Mouse (Mus musculus): ENCODE measurements at regions not wholly inside any gene's neighbourhood (a gene's known extent, or its start where the extent isn't known, plus 50 kb on each side); places are given as distances from the start of the nearest gene placed in this dataset.
A peak's percentile ranks its signal among the peaks of the same experiment; 100 is the strongest.
"Not testable (repeated sequence)": the region's sequence is repeated elsewhere in the genome, so short reads cannot be mapped to it uniquely, and the experiment has no call there.

DNA sequence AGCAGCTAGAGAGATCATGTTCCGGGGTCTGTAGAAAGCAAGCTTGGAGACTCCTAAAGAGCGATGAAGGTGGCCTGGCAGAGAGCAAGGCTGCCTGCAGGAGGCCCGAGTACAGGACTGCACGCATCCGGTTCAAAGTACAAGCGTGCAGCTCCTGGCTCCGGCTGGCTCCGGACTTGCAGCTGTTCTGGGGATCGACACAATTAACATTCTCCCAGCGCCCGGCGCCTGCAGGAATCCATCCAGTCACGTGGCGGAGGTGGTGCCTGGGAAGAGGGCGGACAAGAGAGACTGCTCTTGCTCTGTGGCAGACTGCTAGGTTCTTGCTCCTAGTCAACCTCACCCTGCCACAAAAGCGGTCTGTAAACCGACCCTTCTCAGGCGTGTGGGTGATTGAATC, 86.9 kb downstream of the Bdh1 start:
- peak; percentile 73 for DNase-seq

DNA sequence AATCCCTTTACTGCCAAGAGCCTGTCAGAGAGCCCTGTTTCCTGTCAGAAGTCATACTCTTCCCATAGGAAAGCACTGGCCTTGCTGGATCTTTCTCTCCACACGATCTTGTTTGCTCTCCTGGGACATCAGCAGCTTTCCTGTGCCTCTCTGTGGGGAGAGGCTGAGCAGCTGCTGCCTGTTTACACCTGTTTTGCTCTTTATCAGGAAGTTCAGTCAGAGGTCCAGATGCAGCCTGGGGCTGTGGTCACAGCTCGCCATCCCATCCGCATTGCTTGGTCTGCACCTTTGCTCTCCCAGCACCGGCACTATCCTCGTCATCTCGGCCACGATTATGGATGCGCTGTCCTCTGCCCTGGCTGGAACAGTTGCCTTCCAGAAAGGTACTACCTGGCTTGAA, 88.0 kb downstream of the Bdh1 start:
- no peak for DNase-seq

DNA sequence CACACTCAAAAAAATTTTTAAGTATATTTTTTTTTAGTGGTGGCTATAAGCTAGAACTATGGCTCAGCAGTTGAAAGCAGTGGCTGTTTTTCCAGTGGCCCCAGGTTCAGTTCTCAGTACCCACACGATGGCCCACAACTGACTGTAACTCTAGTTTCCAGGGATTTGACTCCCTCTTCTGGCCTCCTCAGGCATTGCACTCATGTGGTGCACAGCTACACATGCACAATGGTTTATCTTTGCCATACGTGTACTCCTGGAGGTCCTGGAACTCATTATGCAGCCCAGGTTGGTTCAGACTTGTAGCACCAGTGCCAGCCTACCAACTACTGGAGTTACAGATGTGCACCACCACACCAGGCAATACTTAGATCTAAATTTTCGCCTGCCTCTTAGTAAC, 96.7 kb downstream of the Bdh1 start:
- DNase-seq, result no peak

DNA sequence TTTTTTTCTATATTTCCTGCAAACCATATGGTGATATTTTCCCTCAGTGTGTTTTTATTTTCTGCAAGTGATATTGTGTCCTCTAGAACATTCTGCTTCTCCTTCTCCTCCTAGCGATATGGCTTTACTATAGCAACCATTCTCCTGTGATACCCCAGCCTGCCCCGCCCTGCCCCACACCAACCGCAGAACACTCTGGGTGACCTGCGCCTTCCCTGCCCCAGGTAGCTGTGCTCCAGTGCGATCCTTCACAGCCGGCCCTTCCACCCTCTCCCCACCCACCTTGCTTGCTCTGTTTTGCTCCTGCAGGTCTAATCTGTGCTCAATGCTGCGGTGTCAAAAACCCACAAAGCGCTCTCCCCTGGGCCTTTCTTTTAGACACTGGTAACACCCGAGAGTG, 98.0 kb downstream of the Bdh1 start:
- DNase-seq, result no peak

DNA sequence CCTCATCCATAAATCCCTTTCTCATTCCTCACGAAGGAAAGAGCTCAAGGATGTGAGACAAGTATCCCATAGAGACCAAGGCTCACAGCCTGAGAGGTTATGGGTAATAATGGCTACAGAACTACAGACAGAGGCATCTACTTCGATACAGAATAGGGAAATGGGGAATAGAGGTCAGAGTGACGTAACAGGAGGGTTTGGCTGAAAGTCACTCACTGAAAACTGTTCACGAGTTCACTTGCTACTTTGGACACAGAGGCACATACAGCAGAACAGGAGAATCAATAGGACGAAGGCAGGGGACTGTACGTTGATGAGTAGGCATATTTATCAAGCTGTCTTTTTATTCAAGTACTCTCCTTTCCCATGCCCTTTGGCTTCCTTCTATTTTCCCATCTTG, 99.7 kb downstream of the Bdh1 start:
- no peak for DNase-seq

DNA sequence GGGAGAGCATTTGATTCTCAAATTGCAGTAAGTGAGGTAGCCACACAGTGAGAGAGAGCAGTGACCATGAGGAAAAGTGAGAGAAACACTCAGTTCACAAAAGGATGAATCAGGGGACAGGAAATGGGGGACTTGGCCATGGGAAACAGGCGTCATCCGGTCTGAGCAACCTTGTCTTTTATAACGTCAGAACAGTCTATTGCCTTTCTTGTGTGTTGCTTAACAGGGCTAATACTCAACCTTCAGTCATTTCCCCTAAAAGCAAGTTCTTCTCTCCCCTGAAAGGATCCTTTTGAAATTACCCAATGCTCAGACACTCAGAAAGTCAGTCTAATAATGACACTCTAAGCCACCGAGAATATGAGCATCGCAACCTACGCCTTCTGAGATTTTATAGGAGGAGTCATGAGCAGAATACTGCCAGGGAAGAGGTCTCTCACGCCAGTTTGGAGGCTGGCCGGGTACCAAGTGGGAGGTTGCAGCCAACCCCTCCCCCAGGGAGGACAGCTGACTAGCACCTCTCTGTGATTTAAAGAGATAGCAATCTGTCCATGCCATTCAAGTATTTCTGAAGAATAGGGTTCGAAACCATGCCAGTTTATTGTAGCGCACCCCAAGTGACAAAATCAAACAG, 104.7 kb downstream of the Bdh1 start:
- DNase-seq, result peak; percentile 67

DNA sequence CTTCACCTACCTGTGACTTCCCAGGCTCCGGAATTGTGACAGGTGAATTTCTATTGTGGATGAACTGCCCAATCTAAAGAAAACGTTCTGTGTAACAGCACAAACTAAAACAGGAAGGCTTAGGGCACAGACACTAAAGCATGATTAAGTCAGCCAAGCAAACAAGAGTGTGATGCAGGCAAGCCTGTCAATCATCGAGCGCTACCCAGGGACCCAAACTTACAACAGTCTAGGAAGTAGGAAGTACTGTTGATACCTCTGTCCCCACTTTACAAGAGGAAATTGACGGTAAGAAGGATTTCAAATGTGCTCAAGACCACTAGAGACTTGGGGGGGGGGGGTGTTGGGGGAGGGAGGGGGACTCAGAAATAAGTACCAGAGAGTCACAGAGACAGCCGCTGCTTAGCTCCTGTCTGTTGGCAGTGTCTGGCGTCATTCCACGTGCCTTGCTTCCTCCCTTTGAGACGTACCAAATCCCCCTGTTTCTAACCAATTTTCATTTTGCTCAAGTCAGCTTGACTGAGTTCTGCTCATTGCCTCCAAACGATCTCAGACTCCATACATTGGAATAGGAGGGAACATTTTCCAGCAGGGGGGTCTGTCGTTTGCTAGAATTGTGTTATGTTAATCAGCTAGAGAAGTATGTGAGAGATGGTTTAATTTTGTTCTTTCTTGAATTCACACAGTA, 106.7 kb downstream of the Bdh1 start:
- DNase-seq, result no peak

DNA sequence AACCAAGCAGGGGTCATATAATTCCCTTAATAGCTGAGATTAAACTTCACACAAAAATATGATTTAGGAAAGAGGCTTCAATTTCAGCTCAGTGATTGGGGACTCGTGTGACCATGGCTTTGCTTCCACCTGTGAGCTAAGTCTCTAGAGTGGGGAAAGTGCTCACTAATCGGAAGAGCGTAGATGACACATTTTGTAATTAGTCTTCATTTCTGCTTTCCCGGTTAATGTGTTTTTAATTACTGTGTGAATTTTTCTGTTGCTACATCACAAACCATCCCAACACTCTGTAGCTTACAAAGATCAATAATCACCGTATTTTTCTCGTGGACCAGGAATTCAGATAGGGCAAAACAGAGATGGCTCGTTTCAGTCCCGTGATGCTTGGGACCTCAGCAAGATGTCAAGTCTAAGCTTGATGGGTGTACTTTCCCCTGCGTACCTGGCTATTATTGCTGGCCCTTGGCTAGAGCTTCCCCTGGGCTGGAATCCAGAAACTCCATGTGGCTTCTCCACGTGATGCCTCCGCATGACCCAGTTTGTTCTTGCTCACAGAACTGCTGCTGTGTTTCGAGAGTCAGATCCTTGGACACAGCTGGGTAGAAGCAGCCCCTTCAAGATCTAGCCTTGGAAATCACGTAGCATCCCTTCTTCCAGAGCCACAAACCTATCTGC, 107.3 kb downstream of the Bdh1 start:
- DNase-seq, result no peak

DNA sequence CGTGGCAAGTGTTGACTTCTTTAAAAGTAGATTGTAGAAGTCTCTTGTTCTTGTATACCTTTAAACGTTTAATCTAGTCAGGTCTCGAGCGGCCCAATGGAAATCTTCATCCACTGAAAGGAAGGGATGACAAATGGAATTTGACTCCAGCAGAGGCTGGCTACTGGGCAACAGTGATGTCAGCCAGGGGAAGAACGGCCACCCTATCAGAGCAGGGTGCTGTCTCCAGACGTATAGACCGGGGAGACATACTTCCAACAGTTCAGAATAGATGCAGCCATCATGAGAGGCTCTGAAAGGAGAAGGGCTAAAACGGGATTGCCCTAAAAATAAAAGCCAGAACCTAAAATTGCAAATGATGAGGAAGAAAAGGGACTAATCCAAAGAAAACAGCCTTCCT, 108.0 kb downstream of the Bdh1 start:
- no peak for DNase-seq

DNA sequence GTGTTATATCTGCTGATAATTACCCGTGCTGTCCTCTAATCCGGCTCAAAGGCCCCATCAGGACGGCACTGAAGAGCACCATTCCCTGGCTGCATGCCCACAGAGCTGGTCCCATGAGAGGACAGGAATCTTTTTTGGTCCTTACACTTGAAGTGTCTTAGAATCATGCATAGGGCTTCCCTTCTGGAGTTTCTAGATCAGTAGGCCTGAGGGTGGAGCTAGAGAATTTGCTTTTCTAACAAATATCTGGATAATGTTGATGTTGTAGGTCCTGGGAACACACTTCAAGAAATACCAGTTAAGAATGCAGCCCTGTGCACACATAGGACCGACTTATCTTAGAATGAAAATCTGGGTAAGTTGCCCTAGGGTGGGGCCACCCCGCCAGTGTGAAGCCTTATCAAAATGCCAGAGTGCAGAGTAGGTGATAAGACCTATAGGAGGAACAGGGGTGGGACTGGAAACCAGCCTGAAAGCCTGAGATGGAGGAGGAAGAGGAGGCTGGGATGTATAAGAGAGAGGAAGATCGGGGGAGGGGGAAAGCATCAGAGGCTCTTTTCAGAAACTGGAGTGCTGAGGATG, 111.2 kb downstream of the Bdh1 start:
- DNase-seq, result no peak

DNA sequence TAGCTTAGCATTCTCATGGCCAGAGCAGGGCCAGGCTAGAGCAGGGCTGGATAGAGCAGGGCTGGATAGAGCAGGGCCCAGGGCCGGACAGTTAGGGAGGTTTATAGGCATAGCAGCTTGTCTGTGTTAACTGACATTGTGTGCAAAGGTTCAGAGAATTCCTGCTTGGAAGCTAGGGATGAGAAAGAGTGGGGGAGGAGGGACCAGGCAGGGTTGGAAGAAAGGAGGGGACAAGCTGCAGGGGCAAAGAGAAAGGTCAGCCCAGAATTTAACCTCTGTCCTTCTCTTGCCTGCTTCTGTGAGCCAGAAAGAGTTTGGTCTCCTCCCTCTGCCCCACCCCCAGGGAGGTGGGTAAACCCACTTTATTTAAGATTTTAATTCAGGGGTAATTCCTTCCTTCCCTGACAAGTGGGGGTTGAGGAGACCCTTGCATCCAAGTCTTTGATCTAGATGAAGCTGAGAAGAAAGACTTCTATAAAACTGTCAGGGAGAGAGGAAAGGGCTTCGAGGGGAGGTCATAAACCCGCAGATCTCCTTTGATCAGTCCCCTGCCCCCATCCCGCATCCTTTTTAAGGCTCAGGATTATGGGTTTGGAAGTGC, 112.9 kb downstream of the Bdh1 start:
- no peak for DNase-seq

DNA sequence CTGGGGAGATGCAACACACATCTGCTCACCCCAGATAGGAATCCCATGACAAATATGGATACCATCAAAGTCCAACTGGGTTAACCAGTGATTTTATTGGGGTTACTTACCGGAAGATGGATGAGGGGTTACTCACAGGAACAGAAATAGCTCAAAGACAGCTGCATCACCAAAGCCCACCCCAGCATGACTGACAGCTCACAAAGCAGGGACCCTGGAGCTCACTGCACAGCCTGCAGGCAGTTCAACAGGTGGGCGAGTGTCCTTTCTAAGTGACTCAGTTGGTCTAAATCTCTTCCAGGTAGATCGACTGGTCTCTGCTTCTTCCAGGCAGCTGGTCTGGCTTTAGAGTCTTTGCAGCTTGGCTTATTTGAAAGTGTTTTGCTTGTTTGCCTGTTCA, 114.2 kb downstream of the Bdh1 start:
- no peak for DNase-seq

DNA sequence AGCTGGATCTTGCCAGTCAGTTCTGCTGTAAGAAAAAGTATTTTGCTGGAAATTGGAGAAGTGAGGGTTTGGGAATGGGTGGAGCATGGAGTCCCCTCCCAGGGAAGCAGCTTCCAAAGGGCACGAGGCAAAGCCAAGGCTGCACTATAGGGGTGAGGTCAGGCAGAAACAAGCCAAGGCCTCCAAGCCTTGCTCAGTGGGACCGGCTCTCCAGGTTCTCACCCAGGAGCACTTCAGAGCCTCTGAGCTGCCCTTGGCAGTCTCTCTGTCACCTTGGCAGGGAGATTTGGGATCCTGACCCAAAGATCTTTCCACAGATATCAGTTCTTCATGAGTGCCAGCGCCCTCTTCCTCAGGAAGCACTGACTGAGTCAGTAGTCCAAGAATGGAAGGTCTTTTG, 116.5 kb downstream of the Bdh1 start:
- peak; percentile 31 for DNase-seq

DNA sequence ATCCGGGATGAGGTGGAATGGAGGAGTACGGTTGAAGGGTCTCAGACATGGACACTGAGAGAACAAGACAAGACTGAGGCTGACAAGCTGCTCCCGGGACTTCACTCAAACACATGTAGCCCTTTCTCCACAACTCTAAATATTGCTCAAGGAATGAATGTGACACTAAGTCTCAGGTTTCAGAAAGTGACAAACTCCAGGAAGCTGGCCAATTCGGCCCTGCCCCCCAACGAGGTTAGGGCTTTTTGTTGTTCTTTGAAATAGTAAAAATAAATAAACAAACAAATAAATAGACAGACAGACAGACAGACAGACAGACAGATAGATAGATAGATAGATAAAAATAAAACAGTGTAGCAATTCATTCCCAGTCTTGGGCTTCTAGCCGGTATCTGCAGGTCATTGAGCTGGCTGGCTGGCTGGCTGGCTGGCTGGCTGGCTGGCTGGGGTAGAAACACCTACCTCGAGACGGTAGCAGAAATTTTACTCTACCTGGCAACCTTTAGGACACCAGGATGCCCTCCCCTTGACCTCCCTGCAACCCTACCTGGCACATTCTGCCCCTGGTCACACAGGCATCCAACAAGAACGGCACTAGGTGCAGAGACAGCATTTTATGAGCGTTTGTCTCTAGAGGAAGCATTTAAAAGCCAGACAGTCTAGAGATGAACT, 119.6 kb upstream of the Dlg1 start:
- peak; percentile 51 for DNase-seq

DNA sequence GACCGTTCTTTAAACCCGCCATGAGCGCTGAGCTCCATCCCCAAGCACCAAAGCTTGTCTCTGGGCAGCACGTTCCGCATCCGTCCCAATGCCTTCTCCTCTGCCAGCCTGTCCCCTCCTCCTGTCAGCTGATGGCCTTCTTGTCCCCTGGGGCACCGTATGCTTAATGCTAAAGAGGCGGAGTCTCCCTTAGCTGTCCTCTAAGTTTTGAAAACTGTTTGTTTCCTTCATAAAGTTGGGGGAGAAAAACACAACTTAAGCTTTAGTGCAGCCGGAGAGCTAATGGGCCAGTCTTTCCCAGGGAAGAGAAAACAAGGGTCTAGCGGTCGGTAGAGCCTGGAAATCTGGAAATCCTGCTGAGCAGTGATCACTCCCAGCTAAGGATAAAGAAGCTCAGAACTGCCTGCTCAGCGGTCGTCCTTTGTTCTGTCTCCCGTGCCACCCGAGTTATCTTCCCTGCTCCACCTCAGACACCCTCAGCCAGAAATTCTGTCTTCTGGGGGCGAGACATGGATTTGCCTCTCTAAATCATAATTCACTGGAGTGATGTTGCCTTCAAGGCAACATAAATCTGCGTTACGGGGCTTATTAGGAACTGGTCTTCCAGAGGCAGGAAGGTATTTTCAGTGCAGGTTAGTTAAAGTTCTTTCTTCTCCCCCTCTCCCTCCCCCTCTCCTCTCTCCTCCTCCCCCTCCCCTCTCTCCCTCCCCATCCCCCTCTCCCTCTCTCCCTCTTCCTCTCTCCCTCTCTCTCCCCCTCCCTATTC, 117.0 kb upstream of the Dlg1 start:
- no peak for DNase-seq

DNA sequence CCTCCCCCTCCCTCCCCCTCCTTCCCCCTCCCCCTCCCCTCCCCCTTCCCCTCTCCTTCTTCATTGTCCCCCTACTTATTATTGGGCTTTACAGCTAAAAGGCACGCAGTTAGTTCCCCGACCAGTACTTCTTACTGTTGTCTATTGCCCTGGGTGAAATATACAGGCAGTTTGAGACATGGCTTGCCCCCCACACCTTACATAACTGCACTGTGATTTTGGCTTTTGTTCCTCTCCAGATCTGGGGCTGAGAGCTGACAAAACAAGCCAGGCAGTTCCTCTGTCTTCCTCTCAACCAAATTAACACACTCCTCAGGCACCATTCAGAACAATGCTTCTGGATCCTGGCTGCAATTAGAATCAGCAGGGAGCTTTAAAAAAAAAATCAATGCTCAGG, 116.4 kb upstream of the Dlg1 start:
- no peak for DNase-seq

DNA sequence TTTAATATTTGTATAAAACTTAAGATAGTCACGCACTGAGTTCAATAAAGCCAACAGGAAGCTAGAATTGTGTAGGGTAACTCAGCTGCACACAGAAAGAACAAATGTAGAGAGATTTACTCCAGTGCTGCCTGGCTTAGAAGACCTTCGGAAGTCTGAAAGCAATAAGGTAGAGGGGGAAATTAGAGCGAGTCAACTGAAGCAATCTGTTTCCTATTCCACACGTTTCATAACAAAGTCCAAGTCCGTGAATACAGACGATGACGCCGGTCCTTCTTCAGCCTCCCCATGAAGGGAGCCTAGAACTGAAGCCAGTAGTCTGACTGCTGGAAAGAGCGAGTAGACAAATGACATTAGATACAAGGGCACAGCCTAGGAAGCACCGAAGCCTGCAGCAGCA, 115.9 kb upstream of the Dlg1 start:
- no peak for DNase-seq

DNA sequence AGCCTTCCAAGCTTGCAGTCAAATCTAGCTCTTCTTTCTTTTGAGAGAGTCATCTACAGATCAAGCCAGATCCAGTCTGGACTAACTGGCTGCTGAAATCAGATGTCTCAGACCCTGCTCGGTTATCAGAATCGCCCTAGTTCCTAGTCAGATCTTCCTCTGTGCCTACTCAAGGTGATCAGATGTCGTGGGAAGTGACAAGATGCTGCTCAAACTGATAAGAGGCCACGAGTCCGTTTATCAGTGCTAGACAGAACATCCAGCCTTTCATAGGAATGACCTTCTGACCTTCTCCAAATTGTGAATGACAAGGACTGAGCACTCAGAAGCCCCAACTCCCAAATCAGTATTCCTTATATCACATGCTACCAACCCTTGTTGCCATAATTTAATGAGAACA, 113.3 kb upstream of the Dlg1 start:
- no peak for DNase-seq

DNA sequence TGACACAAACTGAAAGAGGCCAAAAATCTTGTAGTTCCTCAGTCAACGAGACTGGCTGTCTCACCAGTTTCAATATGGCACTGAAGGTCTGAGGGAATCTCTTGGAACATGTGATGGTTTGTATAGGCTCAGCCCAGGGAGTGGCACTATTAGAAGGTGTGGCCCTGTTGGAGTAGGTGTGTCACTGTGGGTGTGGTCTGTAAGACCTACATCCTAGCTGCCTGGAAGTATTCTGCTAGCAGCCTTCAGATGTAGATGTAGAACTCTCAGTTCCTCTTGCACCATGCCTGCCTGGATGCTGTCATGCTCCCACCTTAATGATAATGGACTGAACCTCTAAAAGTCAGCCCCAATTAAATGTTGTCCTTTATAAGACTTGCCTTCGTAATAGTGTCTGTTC, 112.7 kb upstream of the Dlg1 start:
- DNase-seq, result not testable (repeated sequence)

DNA sequence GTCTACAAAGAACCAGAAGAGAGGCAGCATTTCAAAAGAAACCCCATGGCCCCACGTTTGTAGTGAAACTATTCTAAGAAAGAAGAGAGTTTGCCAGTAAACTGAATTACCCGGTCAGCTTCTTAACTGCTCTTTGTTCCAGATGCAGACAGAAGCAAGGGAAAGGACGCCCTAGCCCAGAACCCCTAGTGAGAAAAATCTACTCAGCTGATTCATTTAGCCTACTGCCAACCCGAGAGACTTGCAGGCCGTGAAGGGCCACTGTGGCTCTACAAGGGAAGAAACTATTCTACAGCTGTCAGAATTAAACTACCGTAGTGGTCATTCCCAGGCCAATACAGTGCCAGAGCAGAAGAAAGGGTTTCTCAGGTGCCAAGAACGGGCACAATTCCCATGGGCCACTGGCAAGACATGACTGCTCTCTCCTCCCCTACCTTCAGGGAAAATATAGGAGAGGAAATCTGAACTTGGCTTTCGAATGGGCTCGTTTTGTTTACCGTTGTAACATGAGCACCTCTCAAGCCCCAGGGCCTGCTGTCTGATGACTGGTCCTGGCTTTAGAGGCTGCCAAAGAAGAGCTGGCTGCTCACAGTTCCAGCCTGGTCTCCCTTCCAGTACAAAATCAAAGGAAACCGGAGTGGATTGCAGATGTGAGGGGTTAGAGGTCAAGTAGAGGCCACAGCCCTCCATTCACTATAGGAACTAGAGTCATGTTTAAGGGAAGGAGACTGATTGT, 111.7 kb upstream of the Dlg1 start:
- DNase-seq, result peak; percentile 19
